Mouse (Mus musculus) liver, adult 2 months (tissue): ENCODE measurements at regions not wholly inside any gene's neighbourhood (a gene's known extent, or its start where the extent isn't known, plus 50 kb on each side); places are given as distances from the start of the nearest gene placed in this dataset.

Experiments
- CTCF ChIP-seq: fragments of 200-500 bp; IDR thresholded peaks from 2 replicates; pipeline ENCODE4 v1.5.1; 2011; ENCODE audit warnings: low read depth, low read length, control low read depth
- POLR2A ChIP-seq: fragments of 200-500 bp; IDR thresholded peaks from 2 replicates; pipeline ENCODE4 v1.6.1; 2011; ENCODE audit warnings: low read length, control low read depth; ENCODE audit not compliant: insufficient read depth; ENCODE audit errors: extremely low read depth

DNA sequence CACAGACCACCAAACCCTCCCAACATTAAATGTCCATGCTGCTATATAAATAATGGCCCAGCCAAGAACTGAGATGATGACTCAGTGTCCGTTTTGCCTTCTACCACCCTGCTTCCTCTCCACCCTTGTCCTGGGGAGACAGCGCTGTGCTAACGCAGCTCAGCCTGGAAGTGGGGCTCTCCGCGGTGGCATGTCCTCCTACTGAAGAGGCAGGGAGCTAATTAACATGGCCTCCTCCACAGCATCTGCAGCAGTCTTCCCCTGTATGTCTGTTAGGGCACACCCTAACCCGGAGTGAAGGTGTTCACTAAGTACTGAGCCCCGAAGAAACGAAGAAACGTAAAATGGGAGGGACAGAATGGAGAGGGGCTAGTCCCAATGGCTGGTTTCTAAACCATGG is 107.8 kb downstream of the Slc35b3 start:
- TF ChIP-seq CTCF (no peak), POLR2A (no peak)
